Mouse (Mus musculus): ENCODE data around the gene Actb. TPM values are rescaled to one million over a fixed set of nuclear protein-coding genes. Genes with fewer than 3 reads are reported as not detected.

Gene Actb
- polyA plus RNA-seq, 1 experiment from 2014 or later = 15,839 TPM

GRCm38 (mm10) chr5:142901355-142901802, 5.2 kb downstream of the Actb start:
- ATAC-seq (ENCODE audit: insufficient read depth, low FRiP score, low TSS enrichment) (no peak), DNase-seq (ENCODE audit: low spot score) (peak; percentile 50)
- WGBS = 83% methylated on average over 7 of the region's 7 CpGs
- H3K27me3 ChIP-seq (ENCODE audit: control insufficient read depth, insufficient read depth, low read length) = no peaks in the 10 kb centered on the region
- H3K9me3 ChIP-seq (ENCODE audit: control insufficient read depth, low read length) = no peaks in the 10 kb centered on the region
- 0 out of 2 replicates have a peak overlapping the region, but pooled peaks have one; percentile 17 for H3K27ac ChIP-seq (ENCODE audit: low read depth, low read length)
- no peak overlapping the region for H3K4me3 ChIP-seq (ENCODE audit: low read depth, low read length)
- peaks cover 26% of the 10 kb centered on the region for H3K36me3 ChIP-seq (ENCODE audit: control insufficient read depth, insufficient read depth, low read length)
- peaks cover 9% of the 10 kb centered on the region for H3K4me1 ChIP-seq (ENCODE audit: control insufficient read depth, insufficient read depth, low read length)
- no peak overlapping the region for H3K4me2 ChIP-seq (ENCODE audit: low read depth)
- no peak overlapping the region for H3K9ac ChIP-seq (ENCODE audit: low read length)

GRCm38 (mm10) chr5:142900651-142901050, 5.9 kb downstream of the Actb start:
- H3K9me3 ChIP-seq (ENCODE audit: control insufficient read depth, low read length) = no peaks in the 10 kb centered on the region
- 90% methylated on average over 7 of the region's 7 CpGs for WGBS
- H3K4me2 ChIP-seq (ENCODE audit: low read depth) = no peak overlapping the region
- H3K27ac ChIP-seq (ENCODE audit: low read depth, low read length) = no peak overlapping the region
- H3K4me3 ChIP-seq (ENCODE audit: low read depth, low read length) = no peak overlapping the region
- peaks cover 26% of the 10 kb centered on the region for H3K36me3 ChIP-seq (ENCODE audit: control insufficient read depth, insufficient read depth, low read length)
- ATAC-seq (ENCODE audit: insufficient read depth, low FRiP score, low TSS enrichment) = no peak
- peaks cover 9% of the 10 kb centered on the region for H3K4me1 ChIP-seq (ENCODE audit: control insufficient read depth, insufficient read depth, low read length)
- no peak overlapping the region for H3K9ac ChIP-seq (ENCODE audit: low read length)
- DNase-seq (ENCODE audit: low spot score) = no peak
- H3K27me3 ChIP-seq (ENCODE audit: control insufficient read depth, insufficient read depth, low read length) = no peaks in the 10 kb centered on the region

- H3K9me3 ChIP-seq (ENCODE audit: control insufficient read depth, low read length) = no peaks in the 10 kb centered on the region
- no peak for DNase-seq (ENCODE audit: low spot score)
- no peak overlapping the region for H3K4me3 ChIP-seq (ENCODE audit: low read depth, low read length)
- no peak overlapping the region for H3K27ac ChIP-seq (ENCODE audit: low read depth, low read length)
- peaks cover 26% of the 10 kb centered on the region for H3K36me3 ChIP-seq (ENCODE audit: control insufficient read depth, insufficient read depth, low read length)
- peaks cover 9% of the 10 kb centered on the region for H3K4me1 ChIP-seq (ENCODE audit: control insufficient read depth, insufficient read depth, low read length)
- no peak overlapping the region for H3K4me2 ChIP-seq (ENCODE audit: low read depth)
- no peaks in the 10 kb centered on the region for H3K27me3 ChIP-seq (ENCODE audit: control insufficient read depth, insufficient read depth, low read length)
- 89% methylated on average over 5 of the region's 5 CpGs for WGBS
- H3K9ac ChIP-seq (ENCODE audit: low read length) = no peak overlapping the region
- no peak for ATAC-seq (ENCODE audit: insufficient read depth, low FRiP score, low TSS enrichment)
Observed at GRCm38 (mm10) chr5:142899932-142900533, 6.5 kb downstream of the Actb start.

- H3K9ac ChIP-seq (ENCODE audit: low read length) = no peak overlapping the region
- 86% methylated on average over 9 of the region's 9 CpGs for WGBS
- no peak for DNase-seq (ENCODE audit: low spot score)
- no peak for ATAC-seq (ENCODE audit: insufficient read depth, low FRiP score, low TSS enrichment)
- no peak overlapping the region for H3K4me2 ChIP-seq (ENCODE audit: low read depth)
- no peaks in the 10 kb centered on the region for H3K27me3 ChIP-seq (ENCODE audit: control insufficient read depth, insufficient read depth, low read length)
- H3K27ac ChIP-seq (ENCODE audit: low read depth, low read length) = 0 out of 2 replicates have a peak overlapping the region, but pooled peaks have one; percentile 39
- peaks cover 19% of the 10 kb centered on the region for H3K36me3 ChIP-seq (ENCODE audit: control insufficient read depth, insufficient read depth, low read length)
- no peaks in the 10 kb centered on the region for H3K9me3 ChIP-seq (ENCODE audit: control insufficient read depth, low read length)
- H3K4me1 ChIP-seq (ENCODE audit: control insufficient read depth, insufficient read depth, low read length) = peaks cover 4% of the 10 kb centered on the region
- H3K4me3 ChIP-seq (ENCODE audit: low read depth, low read length) = no peak overlapping the region
Observed at GRCm38 (mm10) chr5:142899057-142899601, 7.4 kb downstream of the Actb start.

GRCm38 (mm10) chr5:142898316-142898715, 8.2 kb downstream of the Actb start:
- Histone ChIP-seq H3K36me3 (ENCODE audit: control insufficient read depth, insufficient read depth, low read length) (peaks cover 15% of the 10 kb centered on the region), H3K4me2 (ENCODE audit: low read depth) (no peak overlapping the region), H3K9ac (ENCODE audit: low read length) (no peak overlapping the region), H3K27me3 (ENCODE audit: control insufficient read depth, insufficient read depth, low read length) (no peaks in the 10 kb centered on the region), H3K9me3 (ENCODE audit: control insufficient read depth, low read length) (no peaks in the 10 kb centered on the region), H3K27ac (ENCODE audit: low read depth, low read length) (no peak overlapping the region), H3K4me3 (ENCODE audit: low read depth, low read length) (no peak overlapping the region), H3K4me1 (ENCODE audit: control insufficient read depth, insufficient read depth, low read length) (peaks cover 6% of the 10 kb centered on the region; the same call in 1 of the 2 replicates)
- no peak for ATAC-seq (ENCODE audit: insufficient read depth, low FRiP score, low TSS enrichment)
- 85% methylated on average over 4 of the region's 4 CpGs for WGBS
- no peak for DNase-seq (ENCODE audit: low spot score)

- DNase-seq (ENCODE audit: low spot score) (no peak), ATAC-seq (ENCODE audit: insufficient read depth, low FRiP score, low TSS enrichment) (no peak)
- no peak overlapping the region for H3K27ac ChIP-seq (ENCODE audit: low read depth, low read length)
- no peaks in the 10 kb centered on the region for H3K9me3 ChIP-seq (ENCODE audit: control insufficient read depth, low read length)
- 90% methylated on average over 7 of the region's 7 CpGs for WGBS
- no peak overlapping the region for H3K9ac ChIP-seq (ENCODE audit: low read length)
- no peak overlapping the region for H3K4me3 ChIP-seq (ENCODE audit: low read depth, low read length)
- H3K4me1 ChIP-seq (ENCODE audit: control insufficient read depth, insufficient read depth, low read length) = peaks cover 6% of the 10 kb centered on the region; the same call in 1 of the 2 replicates
- peaks cover 11% of the 10 kb centered on the region for H3K36me3 ChIP-seq (ENCODE audit: control insufficient read depth, insufficient read depth, low read length)
- H3K27me3 ChIP-seq (ENCODE audit: control insufficient read depth, insufficient read depth, low read length) = no peaks in the 10 kb centered on the region
- no peak overlapping the region for H3K4me2 ChIP-seq (ENCODE audit: low read depth)
Observed at GRCm38 (mm10) chr5:142897568-142898248, 8.8 kb downstream of the Actb start.

GRCm38 (mm10) chr5:142896713-142897112, 9.8 kb downstream of the Actb start:
- H3K27ac ChIP-seq (ENCODE audit: low read depth, low read length) = no peak overlapping the region
- 91% methylated on average over 5 of the region's 5 CpGs for WGBS
- H3K9ac ChIP-seq (ENCODE audit: low read length) = no peak overlapping the region
- peaks cover 9% of the 10 kb centered on the region for H3K36me3 ChIP-seq (ENCODE audit: control insufficient read depth, insufficient read depth, low read length)
- no peaks in the 10 kb centered on the region for H3K9me3 ChIP-seq (ENCODE audit: control insufficient read depth, low read length)
- H3K4me1 ChIP-seq (ENCODE audit: control insufficient read depth, insufficient read depth, low read length) = peaks cover 6% of the 10 kb centered on the region; the same call in 1 of the 2 replicates
- DNase-seq (ENCODE audit: low spot score) (no peak), ATAC-seq (ENCODE audit: insufficient read depth, low FRiP score, low TSS enrichment) (no peak)
- H3K27me3 ChIP-seq (ENCODE audit: control insufficient read depth, insufficient read depth, low read length) = no peaks in the 10 kb centered on the region
- H3K4me3 ChIP-seq (ENCODE audit: low read depth, low read length) = no peak overlapping the region
- no peak overlapping the region for H3K4me2 ChIP-seq (ENCODE audit: low read depth)

GRCm38 (mm10) chr5:142896192-142896591, 10.4 kb downstream of the Actb start:
- no peak overlapping the region for H3K27ac ChIP-seq (ENCODE audit: low read depth, low read length)
- H3K4me1 ChIP-seq (ENCODE audit: control insufficient read depth, insufficient read depth, low read length) = peaks cover 6% of the 10 kb centered on the region; the same call in 1 of the 2 replicates
- 85% methylated on average over 10 of the region's 10 CpGs for WGBS
- H3K9ac ChIP-seq (ENCODE audit: low read length) = no peak overlapping the region
- peaks cover 9% of the 10 kb centered on the region for H3K36me3 ChIP-seq (ENCODE audit: control insufficient read depth, insufficient read depth, low read length)
- H3K4me3 ChIP-seq (ENCODE audit: low read depth, low read length) = no peak overlapping the region
- DNase-seq (ENCODE audit: low spot score) (no peak), ATAC-seq (ENCODE audit: insufficient read depth, low FRiP score, low TSS enrichment) (no peak)
- H3K9me3 ChIP-seq (ENCODE audit: control insufficient read depth, low read length) = no peaks in the 10 kb centered on the region
- no peak overlapping the region for H3K4me2 ChIP-seq (ENCODE audit: low read depth)
- H3K27me3 ChIP-seq (ENCODE audit: control insufficient read depth, insufficient read depth, low read length) = no peaks in the 10 kb centered on the region

Data from neural tube, embryonic 11.5 days (tissue).